Mouse (Mus musculus): ENCODE data around the gene Trex2. TPM values are rescaled to one million over a fixed set of nuclear protein-coding genes. Genes with fewer than 3 reads are reported as not detected.

The Trex2 gene
- polyA plus RNA-seq (2012; rRNA removed): not detected in 2 replicates

DNA sequence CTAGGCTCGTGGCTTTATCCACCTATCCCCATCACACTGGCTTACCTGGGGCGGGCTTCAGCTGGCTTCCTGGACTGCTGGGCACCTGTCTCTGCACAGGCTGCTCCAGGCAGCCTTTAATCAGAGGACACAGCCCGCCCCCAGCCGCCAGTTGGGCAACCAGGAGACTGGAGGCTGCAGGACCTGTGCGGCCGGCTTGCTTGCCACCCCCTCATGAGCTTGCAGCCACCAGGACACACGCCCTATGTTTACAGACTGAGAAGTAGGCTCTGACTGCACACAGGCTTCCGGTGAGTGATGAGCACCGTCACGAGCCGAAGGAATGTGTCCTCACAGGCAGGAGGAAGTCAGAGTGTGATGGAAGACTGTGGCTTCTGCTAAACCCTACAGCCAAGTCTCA, at the start of gene Trex2:
TSS of gene Trex2 (minus strand) at position 93 of the 400 bp plus-strand sequence.
- TF ChIP-seq POLR2A (IDR thresholded peaks at IDR 0.05; ENCODE audit: control insufficient read depth, low read depth, low read length) (no peak), CTCF (IDR thresholded peaks at IDR 0.05; ENCODE audit: control insufficient read depth, insufficient read depth, insufficient replicate concordance, low read depth, low read length) (no peak)
- no peaks in the 10 kb centered on the region for H3K36me3 ChIP-seq (ENCODE audit: control insufficient read depth, insufficient read depth, low read length)
- no peaks in the 10 kb centered on the region for H3K4me1 ChIP-seq (ENCODE audit: control insufficient read depth, insufficient read depth, low read length)
- H3K27ac ChIP-seq (ENCODE audit: control insufficient read depth, insufficient read depth, low read depth, low read length): no peak within 1 kb of the TSS
- H3K4me3 ChIP-seq (ENCODE audit: control insufficient read depth, low read depth, low read length): no peak within 1 kb of the TSS
- no peaks in the 10 kb centered on the region for H3K27me3 ChIP-seq (ENCODE audit: control insufficient read depth, insufficient read depth, low read length)

DNA sequence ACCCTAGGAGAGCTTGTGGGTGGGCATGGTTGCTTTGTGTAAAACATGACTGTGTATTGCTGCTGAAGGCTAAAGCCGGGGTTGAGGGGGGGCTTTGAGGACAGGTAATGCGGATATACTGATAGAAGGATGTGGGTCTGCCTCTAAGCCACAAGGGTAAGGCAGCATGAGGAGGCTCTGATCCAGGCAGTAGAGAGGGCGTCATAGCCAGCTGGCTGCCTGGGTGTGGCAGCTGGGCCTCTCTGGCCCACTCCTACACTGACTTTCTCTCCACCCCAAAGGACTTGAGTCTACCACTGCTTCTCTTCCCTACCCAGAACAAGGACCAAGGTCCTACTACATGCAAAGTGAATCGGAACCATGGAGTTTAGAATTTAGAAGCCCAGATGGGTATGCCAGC, 49.7 kb upstream of the Trex2 start:
- Histone ChIP-seq H3K27me3 (ENCODE audit: control insufficient read depth, insufficient read depth, low read length) (no peaks in the 10 kb centered on the region), H3K36me3 (ENCODE audit: control insufficient read depth, insufficient read depth, low read length) (no peaks in the 10 kb centered on the region), H3K27ac (ENCODE audit: control insufficient read depth, insufficient read depth, low read depth, low read length) (no peak overlapping the region), H3K4me1 (ENCODE audit: control insufficient read depth, insufficient read depth, low read length) (peaks cover 2% of the 10 kb centered on the region), H3K4me3 (ENCODE audit: control insufficient read depth, low read depth, low read length) (no peak overlapping the region)
- no peak for TF ChIP-seq POLR2A (IDR thresholded peaks at IDR 0.05; ENCODE audit: control insufficient read depth, low read depth, low read length)
- no peak for TF ChIP-seq CTCF (IDR thresholded peaks at IDR 0.05; ENCODE audit: control insufficient read depth, insufficient read depth, insufficient replicate concordance, low read depth, low read length)

DNA sequence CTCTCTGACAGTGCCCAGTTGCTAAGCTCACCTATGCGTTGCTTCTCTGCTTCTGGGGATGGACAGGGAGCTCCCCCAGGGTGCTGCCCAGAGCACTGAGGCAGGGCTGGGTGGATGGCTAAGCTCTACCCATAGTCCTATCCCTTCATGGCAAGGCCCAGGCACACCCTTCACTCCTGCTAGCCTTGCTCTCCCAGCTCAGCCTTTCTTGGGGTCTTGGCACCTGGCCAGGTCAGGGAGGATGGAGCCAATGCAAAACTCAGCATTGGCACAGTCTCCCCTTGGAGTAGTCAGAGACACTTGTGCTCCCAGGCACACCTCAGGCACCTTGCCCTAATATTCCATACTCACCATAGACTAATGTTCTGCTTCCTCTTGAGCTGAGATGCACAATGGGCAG, 48.9 kb upstream of the Trex2 start:
- H3K36me3 ChIP-seq (ENCODE audit: control insufficient read depth, insufficient read depth, low read length): no peaks in the 10 kb centered on the region
- no peaks in the 10 kb centered on the region for H3K27me3 ChIP-seq (ENCODE audit: control insufficient read depth, insufficient read depth, low read length)
- TF ChIP-seq CTCF (IDR thresholded peaks at IDR 0.05; ENCODE audit: control insufficient read depth, insufficient read depth, insufficient replicate concordance, low read depth, low read length) (no peak), POLR2A (IDR thresholded peaks at IDR 0.05; ENCODE audit: control insufficient read depth, low read depth, low read length) (no peak)
- peak overlapping the region; percentile 25; the same call in 1 of the 2 replicates for H3K27ac ChIP-seq (ENCODE audit: control insufficient read depth, insufficient read depth, low read depth, low read length)
- peaks cover 2% of the 10 kb centered on the region for H3K4me1 ChIP-seq (ENCODE audit: control insufficient read depth, insufficient read depth, low read length)
- H3K4me3 ChIP-seq (ENCODE audit: control insufficient read depth, low read depth, low read length): peak overlapping the region; percentile 59

DNA sequence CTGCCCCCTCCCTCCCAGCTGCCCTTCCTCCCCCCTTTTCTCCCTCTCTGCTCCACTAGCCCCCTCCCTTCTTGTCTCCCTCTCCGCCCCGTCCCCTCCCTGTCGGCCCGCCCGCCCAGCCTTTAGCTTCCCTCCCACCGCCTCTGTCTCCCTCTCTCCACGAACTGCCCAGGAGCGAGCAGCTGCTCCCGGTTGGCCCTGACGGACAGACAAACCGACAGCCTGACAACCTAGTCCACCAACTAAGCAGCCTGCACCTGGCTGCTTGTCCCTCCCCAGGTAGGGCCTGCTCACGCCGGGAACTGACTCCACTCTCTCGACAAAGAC, 48.3 kb upstream of the Trex2 start, which contains the start of gene Bgn:
TSS of gene Bgn (plus strand) at position 119 of the 327 bp plus-strand sequence.
- TF ChIP-seq CTCF (IDR thresholded peaks at IDR 0.05; ENCODE audit: control insufficient read depth, insufficient read depth, insufficient replicate concordance, low read depth, low read length) (no peak), POLR2A (IDR thresholded peaks at IDR 0.05; ENCODE audit: control insufficient read depth, low read depth, low read length) (no peak)
- peak within 1 kb of the TSS; percentile 59 for H3K4me3 ChIP-seq (ENCODE audit: control insufficient read depth, low read depth, low read length)
- peaks cover 2% of the 10 kb centered on the region for H3K4me1 ChIP-seq (ENCODE audit: control insufficient read depth, insufficient read depth, low read length)
- no peaks in the 10 kb centered on the region for H3K36me3 ChIP-seq (ENCODE audit: control insufficient read depth, insufficient read depth, low read length)
- peak within 1 kb of the TSS; percentile 25; the same call in 1 of the 2 replicates for H3K27ac ChIP-seq (ENCODE audit: control insufficient read depth, insufficient read depth, low read depth, low read length)
- H3K27me3 ChIP-seq (ENCODE audit: control insufficient read depth, insufficient read depth, low read length): no peaks in the 10 kb centered on the region

DNA sequence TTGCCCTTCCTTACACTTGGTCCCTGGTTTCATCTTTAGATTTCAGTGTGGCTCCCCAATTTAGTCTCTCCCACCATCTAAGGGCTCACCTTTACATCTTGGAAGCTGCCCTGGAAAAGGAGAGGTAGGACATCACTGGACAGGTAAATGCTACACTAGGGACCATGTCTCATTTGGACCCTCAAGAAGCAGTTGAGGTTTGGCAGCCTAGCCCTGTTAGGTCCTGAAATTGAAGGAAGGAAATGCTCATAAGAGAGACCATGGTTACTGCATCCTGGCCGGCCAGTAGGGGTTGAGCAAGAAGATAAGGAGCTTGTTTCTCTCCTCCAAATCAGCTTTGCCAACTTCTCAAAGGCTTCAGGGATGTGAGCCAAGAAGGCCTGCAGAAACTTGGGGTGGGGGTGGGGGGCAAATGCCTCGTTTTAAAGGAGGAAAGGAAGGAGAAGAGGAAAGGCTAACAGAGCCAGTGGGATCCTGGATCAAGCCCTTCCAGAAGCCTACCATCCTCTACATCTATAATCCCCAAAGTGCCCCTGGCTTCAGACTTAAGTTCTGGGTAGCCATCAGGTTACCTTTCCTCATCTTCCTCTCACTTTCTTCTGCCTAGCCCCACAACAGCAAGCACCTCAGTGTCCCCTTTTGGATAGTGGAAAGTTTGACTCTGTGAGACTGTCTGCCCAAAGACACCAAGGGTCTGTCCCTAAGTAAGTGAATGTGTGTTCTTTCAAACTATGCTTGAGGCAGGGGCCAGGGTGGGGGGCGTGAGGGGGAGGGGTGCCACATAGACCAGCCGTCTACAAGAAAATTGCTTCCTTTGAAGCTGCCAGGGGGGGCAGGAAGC, 47.7 kb upstream of the Trex2 start:
- H3K4me3 ChIP-seq (ENCODE audit: control insufficient read depth, low read depth, low read length): no peak overlapping the region
- H3K4me1 ChIP-seq (ENCODE audit: control insufficient read depth, insufficient read depth, low read length): peaks cover 2% of the 10 kb centered on the region
- no peak overlapping the region for H3K27ac ChIP-seq (ENCODE audit: control insufficient read depth, insufficient read depth, low read depth, low read length)
- no peaks in the 10 kb centered on the region for H3K36me3 ChIP-seq (ENCODE audit: control insufficient read depth, insufficient read depth, low read length)
- H3K27me3 ChIP-seq (ENCODE audit: control insufficient read depth, insufficient read depth, low read length): no peaks in the 10 kb centered on the region
- TF ChIP-seq CTCF (IDR thresholded peaks at IDR 0.05; ENCODE audit: control insufficient read depth, insufficient read depth, insufficient replicate concordance, low read depth, low read length): no peak
- no peak for TF ChIP-seq POLR2A (IDR thresholded peaks at IDR 0.05; ENCODE audit: control insufficient read depth, low read depth, low read length)

DNA sequence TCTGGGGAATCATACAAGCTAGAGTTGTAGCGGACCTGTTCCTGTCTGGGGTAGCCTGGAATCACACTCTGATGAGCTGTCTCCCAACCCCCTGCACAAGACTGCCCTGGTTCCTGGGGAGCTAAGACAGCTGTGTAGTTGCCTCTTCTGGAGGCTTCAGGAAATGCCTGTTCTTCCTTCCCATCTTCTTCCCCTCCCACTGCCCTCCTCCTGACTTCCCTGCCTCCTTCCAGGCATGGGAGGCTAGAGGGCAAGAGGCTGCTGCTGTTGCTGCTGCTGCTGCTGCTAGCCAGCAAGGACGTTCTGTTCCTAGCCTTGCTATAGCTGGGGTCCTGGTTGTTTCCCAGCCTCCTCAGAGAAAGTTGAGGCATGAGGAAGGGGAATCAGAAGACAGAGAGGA, 45.2 kb upstream of the Trex2 start:
- no peaks in the 10 kb centered on the region for H3K27me3 ChIP-seq (ENCODE audit: control insufficient read depth, insufficient read depth, low read length)

DNA sequence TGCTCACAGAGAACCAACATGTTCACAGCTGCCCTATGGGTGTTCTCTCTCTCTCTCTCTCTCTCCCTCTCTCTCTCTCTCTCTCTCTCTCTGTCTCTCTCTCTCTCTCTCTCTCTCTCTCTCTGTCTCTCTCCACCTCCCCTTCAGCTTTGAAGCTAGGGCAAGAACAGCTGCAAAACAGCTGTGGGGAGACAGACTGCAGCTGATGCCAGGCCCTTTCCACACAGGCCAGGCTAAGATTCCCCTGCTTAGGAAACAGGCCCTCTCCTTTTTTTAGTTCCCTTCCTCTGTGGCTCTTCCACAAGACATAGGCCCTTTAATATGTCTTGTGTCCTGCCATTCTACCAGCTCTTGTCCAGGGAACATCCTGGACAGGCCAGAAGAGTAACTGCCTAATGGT, 44.5 kb upstream of the Trex2 start:
- no peak for TF ChIP-seq POLR2A (IDR thresholded peaks at IDR 0.05; ENCODE audit: control insufficient read depth, low read depth, low read length)
- no peak for TF ChIP-seq CTCF (IDR thresholded peaks at IDR 0.05; ENCODE audit: control insufficient read depth, insufficient read depth, insufficient replicate concordance, low read depth, low read length)
- no peak overlapping the region for H3K4me3 ChIP-seq (ENCODE audit: control insufficient read depth, low read depth, low read length)
- peaks cover 2% of the 10 kb centered on the region for H3K4me1 ChIP-seq (ENCODE audit: control insufficient read depth, insufficient read depth, low read length)
- H3K27ac ChIP-seq (ENCODE audit: control insufficient read depth, insufficient read depth, low read depth, low read length): peak overlapping the region; percentile 21; the same call in 1 of the 2 replicates
- no peaks in the 10 kb centered on the region for H3K27me3 ChIP-seq (ENCODE audit: control insufficient read depth, insufficient read depth, low read length)
- no peaks in the 10 kb centered on the region for H3K36me3 ChIP-seq (ENCODE audit: control insufficient read depth, insufficient read depth, low read length)

More for the DNA sequence above, 45.2 kb upstream of the Trex2 start:
- H3K27ac ChIP-seq (ENCODE audit: control insufficient read depth, insufficient read depth, low read depth, low read length): no peak overlapping the region
- H3K4me3 ChIP-seq (ENCODE audit: control insufficient read depth, low read depth, low read length): no peak overlapping the region
- no peaks in the 10 kb centered on the region for H3K36me3 ChIP-seq (ENCODE audit: control insufficient read depth, insufficient read depth, low read length)
- TF ChIP-seq CTCF (IDR thresholded peaks at IDR 0.05; ENCODE audit: control insufficient read depth, insufficient read depth, insufficient replicate concordance, low read depth, low read length): no peak
- no peak for TF ChIP-seq POLR2A (IDR thresholded peaks at IDR 0.05; ENCODE audit: control insufficient read depth, low read depth, low read length)
- H3K4me1 ChIP-seq (ENCODE audit: control insufficient read depth, insufficient read depth, low read length): peaks cover 2% of the 10 kb centered on the region
